Mouse (Mus musculus) midbrain, embryonic 13.5 days (tissue): ENCODE results near the gene Mfsd1. TPM values are rescaled to one million over a fixed set of nuclear protein-coding genes. Genes with fewer than 3 reads are reported as not detected.

ENCODE experiments used
- ATAC-seq: fragments of 200-750 bp; cut with Nextera tagmentation; 2 replicates; pipeline ENCODE4 v1.8.0; 2017; ENCODE audit warnings: mild to moderate bottlenecking, moderate TSS enrichment, moderate library complexity
- H3K27ac ChIP-seq: fragments of 300-500 bp; sonication (generic); 2 replicates; pipeline ENCODE4 v1.5.1; 2015; ENCODE audit warnings: inconsistent platforms, mild to moderate bottlenecking, moderate library complexity
- H3K27me3 ChIP-seq: fragments of 300-500 bp; sonication (generic); 2 replicates; pipeline ENCODE4 v1.6.1; 2015; ENCODE audit warnings: mild to moderate bottlenecking, inconsistent platforms
- H3K36me3 ChIP-seq: fragments of 300-500 bp; sonication (generic); 2 replicates; pipeline ENCODE4 v1.6.1; 2015; ENCODE audit warnings: mild to moderate bottlenecking, inconsistent platforms
- H3K4me1 ChIP-seq: fragments of 300-500 bp; sonication (generic); replicated peaks from 2 replicates; pipeline ENCODE4 v1.6.1; 2015; ENCODE audit warnings: inconsistent platforms
- H3K4me2 ChIP-seq: fragments of 300-500 bp; sonication (generic); replicated peaks from 2 replicates; pipeline ENCODE4 v1.6.1; 2015; ENCODE audit warnings: moderate library complexity, mild to moderate bottlenecking, inconsistent platforms
- H3K4me3 ChIP-seq: fragments of 300-500 bp; sonication (generic); replicated peaks from 2 replicates; pipeline ENCODE4 v1.5.1; 2015; ENCODE audit warnings: mild to moderate bottlenecking, inconsistent platforms
- H3K9ac ChIP-seq: fragments of 300-500 bp; sonication (generic); replicated peaks from 2 replicates; pipeline ENCODE4 v1.6.1; 2015; ENCODE audit warnings: mild to moderate bottlenecking, inconsistent platforms
- H3K9me3 ChIP-seq: fragments of 300-500 bp; sonication (generic); 2 replicates; pipeline ENCODE4 v1.6.1; 2016; ENCODE audit warnings: mild to moderate bottlenecking, inconsistent platforms
- WGBS: fragments of 180-500 bp; shearing (Covaris S2); methylation state at CpG from one replicate; pipeline ENCODE4 v1.1.7; 2015; 5-methylcytosine and 5-hydroxymethylcytosine counted together
- polyA plus RNA-seq: library from polyadenylated mRNA; unstranded; fragments of >200 nt; fragmentation: Nextera tagmentation; extraction: Ambion mirVana; gene quantifications from 2 replicates; pipeline ENCODE4 v1.2.1, GENCODE M21; 2015

The Mfsd1 gene
- polyA plus RNA-seq, 1 experiment from 2014 or later: 40.1 TPM

DNA sequence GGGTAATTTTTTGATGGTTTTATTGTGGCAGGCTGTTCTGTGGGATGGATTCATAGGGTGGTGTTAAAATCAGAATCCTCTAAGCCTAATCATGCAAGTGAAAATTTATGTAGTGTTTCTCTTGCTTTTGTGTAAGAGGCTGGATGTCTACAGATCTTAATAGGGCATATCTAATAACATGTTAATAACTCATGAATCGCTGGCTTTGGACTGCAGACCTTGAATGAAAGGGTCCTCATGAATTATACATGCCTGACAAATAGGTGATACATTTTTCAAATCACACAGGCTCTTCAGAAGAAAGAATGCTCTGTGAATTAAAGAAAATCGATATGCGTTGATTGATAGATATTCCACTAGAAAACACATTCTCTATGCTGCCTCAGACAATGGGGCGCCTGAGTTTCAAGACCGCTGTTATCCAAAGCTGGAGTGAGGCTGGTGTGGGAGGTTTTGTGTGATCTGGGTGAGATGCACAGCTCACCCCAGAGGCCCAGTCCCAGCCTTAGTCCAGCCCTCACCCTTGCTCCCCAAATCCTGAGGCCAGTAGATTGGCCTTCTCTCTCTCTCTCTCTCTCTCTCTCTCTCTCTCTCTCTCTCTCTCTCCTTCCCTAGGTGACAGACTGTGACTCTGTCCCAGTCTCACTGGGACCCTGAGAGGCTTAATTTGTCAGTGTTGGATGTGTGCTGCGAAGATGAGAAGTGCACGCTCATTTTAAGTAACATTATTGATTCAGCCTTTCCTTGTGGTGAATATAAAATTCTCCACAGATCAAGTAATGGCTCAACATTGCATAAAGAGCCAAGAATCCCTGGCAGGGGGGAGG lies 63.3 kb downstream of the Mfsd1 start:
- peak; percentile 88 for ATAC-seq
- 36% methylated on average over 7 of the region's 7 CpGs for WGBS

More for the DNA sequence above, 63.3 kb downstream of the Mfsd1 start:
- no peaks in the 10 kb centered on the region for H3K27me3 ChIP-seq
- H3K9me3 ChIP-seq: no peaks in the 10 kb centered on the region
- no peak overlapping the region for H3K4me3 ChIP-seq
- H3K36me3 ChIP-seq: no peaks in the 10 kb centered on the region
- peaks cover 9% of the 10 kb centered on the region for H3K4me1 ChIP-seq
- peak overlapping the region; percentile 22; the same call in 1 of the 2 replicates for H3K4me2 ChIP-seq
- H3K27ac ChIP-seq: peak overlapping the region; percentile 72
- H3K9ac ChIP-seq: no peak overlapping the region

Other genes starting within 250 kb of the Mfsd1 start
- gene Mlf1, start 208.6 kb upstream of the Mfsd1 start, polyA plus RNA-seq: 29.3 and 31.9 TPM in 2 replicates
- not detected in 2 replicates for gene Gm17402, start 207.6 kb upstream of the Mfsd1 start, polyA plus RNA-seq
- 32.2 and 36.4 TPM in 2 replicates for gene Gfm1, start 152.6 kb upstream of the Mfsd1 start, polyA plus RNA-seq
- 159 and 186 TPM in 2 replicates for gene Lxn, start 118.8 kb upstream of the Mfsd1 start, polyA plus RNA-seq
- 0.94 and 1.4 TPM in 2 replicates for gene Rarres1, start 67.2 kb upstream of the Mfsd1 start, polyA plus RNA-seq